Mouse (Mus musculus): Measurements from ENCODE around the gene Dmrt3. TPM values are rescaled to one million over a fixed set of nuclear protein-coding genes. Genes with fewer than 3 reads are reported as not detected.
A peak's percentile ranks its signal among the peaks of the same experiment; 100 is the strongest.

The Dmrt3 gene
- total and polyA plus RNA-seq, 2 experiments from 2014 or later = 1.5 to 2.1 TPM

- H3K27ac ChIP-seq (ENCODE audit: low read depth, low read length) = no peak overlapping the region
- WGBS = 50% methylated on average over 3 of the region's 3 CpGs
- no peak for ATAC-seq
- no peak overlapping the region for H3K9ac ChIP-seq
- H3K4me2 ChIP-seq (ENCODE audit: low read depth) = no peak overlapping the region
- H3K4me1 ChIP-seq (ENCODE audit: insufficient read depth) = no peaks in the 10 kb centered on the region
- H3K27me3 ChIP-seq (ENCODE audit: insufficient read depth, low read length) = peaks cover 47% of the 10 kb centered on the region
- DNase-seq = no peak
- H3K36me3 ChIP-seq (ENCODE audit: insufficient read depth) = no peaks in the 10 kb centered on the region
- H3K4me3 ChIP-seq (ENCODE audit: low read depth, low read length) = no peak overlapping the region
- TF ChIP-seq CTCF (IDR thresholded peaks at IDR 0.05; ENCODE audit: low read depth) = no peak
- no peaks in the 10 kb centered on the region for H3K9me3 ChIP-seq (ENCODE audit: low read length)
These were observed 12.3 kb upstream of the Dmrt3 start for GRCm38 (mm10) chr19:25597717-25598232.

DNA sequence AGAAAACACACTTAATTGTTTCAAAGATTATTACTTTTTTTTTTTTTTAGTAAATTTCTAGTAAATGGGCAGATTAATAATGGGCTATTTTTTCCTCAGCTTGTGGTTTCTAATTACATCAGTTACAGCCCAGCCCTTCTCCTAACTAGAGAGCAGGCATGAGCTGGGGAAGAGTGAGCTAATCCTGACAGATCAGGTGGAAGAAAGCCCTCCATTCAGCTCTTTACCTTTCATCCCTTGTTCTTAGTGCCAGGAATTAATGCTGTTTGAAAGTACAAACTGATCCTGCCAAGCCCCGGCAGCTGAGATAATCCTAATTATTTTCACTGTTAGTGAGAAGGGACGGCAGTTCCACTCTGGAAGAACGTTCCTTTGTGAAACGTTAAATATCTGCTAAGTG is 11.5 kb upstream of the Dmrt3 start:
- no peak for ATAC-seq
- 2% methylated on average over 4 of the region's 4 CpGs for WGBS
- no peak overlapping the region for H3K4me2 ChIP-seq (ENCODE audit: low read depth)
- no peak for TF ChIP-seq CTCF (IDR thresholded peaks at IDR 0.05; ENCODE audit: low read depth)
- H3K27me3 ChIP-seq (ENCODE audit: insufficient read depth, low read length) = peaks cover 56% of the 10 kb centered on the region
- DNase-seq = no peak
- no peaks in the 10 kb centered on the region for H3K36me3 ChIP-seq (ENCODE audit: insufficient read depth)
- no peak overlapping the region for H3K9ac ChIP-seq
- no peak overlapping the region for H3K27ac ChIP-seq (ENCODE audit: low read depth, low read length)
- H3K4me3 ChIP-seq (ENCODE audit: low read depth, low read length) = no peak overlapping the region
- H3K9me3 ChIP-seq (ENCODE audit: low read length) = no peaks in the 10 kb centered on the region
- no peaks in the 10 kb centered on the region for H3K4me1 ChIP-seq (ENCODE audit: insufficient read depth)

GRCm38 (mm10) chr19:25601966-25602365 is 8.1 kb upstream of the Dmrt3 start:
- ATAC-seq (no peak), DNase-seq (no peak)
- Histone ChIP-seq H3K4me3 (ENCODE audit: low read depth, low read length) (no peak overlapping the region), H3K9me3 (ENCODE audit: low read length) (no peaks in the 10 kb centered on the region), H3K27ac (ENCODE audit: low read depth, low read length) (no peak overlapping the region), H3K9ac (no peak overlapping the region), H3K4me1 (ENCODE audit: insufficient read depth) (peaks cover 4% of the 10 kb centered on the region; the same call in 1 of the 2 replicates), H3K36me3 (ENCODE audit: insufficient read depth) (no peaks in the 10 kb centered on the region), H3K4me2 (ENCODE audit: low read depth) (no peak overlapping the region), H3K27me3 (ENCODE audit: insufficient read depth, low read length) (peaks cover 82% of the 10 kb centered on the region)
- 5% methylated on average over 8 of the region's 8 CpGs for WGBS
- TF ChIP-seq CTCF (IDR thresholded peaks at IDR 0.05; ENCODE audit: low read depth) = no peak

GRCm38 (mm10) chr19:25607461-25608205 is 2.5 kb upstream of the Dmrt3 start:
- H3K9me3 ChIP-seq (ENCODE audit: low read length) = no peaks in the 10 kb centered on the region
- ATAC-seq = no peak
- H3K9ac ChIP-seq = no peak overlapping the region
- WGBS = under 1% methylated on average over 21 of the region's 21 CpGs
- H3K27ac ChIP-seq (ENCODE audit: low read depth, low read length) = no peak overlapping the region
- TF ChIP-seq CTCF (IDR thresholded peaks at IDR 0.05; ENCODE audit: low read depth) = no peak
- peaks cover 10% of the 10 kb centered on the region for H3K4me1 ChIP-seq (ENCODE audit: insufficient read depth)
- H3K4me2 ChIP-seq (ENCODE audit: low read depth) = no peak overlapping the region
- DNase-seq = peak; percentile 37
- no peak overlapping the region for H3K4me3 ChIP-seq (ENCODE audit: low read depth, low read length)
- no peaks in the 10 kb centered on the region for H3K36me3 ChIP-seq (ENCODE audit: insufficient read depth)
- peaks cover 79% of the 10 kb centered on the region for H3K27me3 ChIP-seq (ENCODE audit: insufficient read depth, low read length)

DNA sequence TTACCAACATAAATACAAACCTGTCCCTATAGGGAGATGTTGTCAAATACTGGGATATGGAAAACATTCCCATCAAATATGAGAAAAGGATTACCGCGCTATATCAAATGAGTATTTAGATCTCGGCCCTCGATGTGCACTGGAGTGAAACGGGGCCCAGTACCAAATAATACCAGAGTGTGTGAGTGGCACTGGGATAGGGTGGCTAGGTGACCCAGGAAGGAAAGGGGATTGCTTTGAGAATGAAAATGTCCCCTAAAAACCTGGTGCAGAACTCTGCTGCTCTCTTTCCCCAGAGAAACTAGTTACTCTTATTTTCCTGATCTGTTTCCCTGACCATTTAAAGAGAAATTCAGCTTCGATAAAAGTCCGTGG is 1.9 kb upstream of the Dmrt3 start:
- WGBS = 3% methylated on average over 7 of the region's 7 CpGs
- Histone ChIP-seq H3K27me3 (ENCODE audit: insufficient read depth, low read length) (peaks cover 79% of the 10 kb centered on the region), H3K9me3 (ENCODE audit: low read length) (no peaks in the 10 kb centered on the region), H3K36me3 (ENCODE audit: insufficient read depth) (no peaks in the 10 kb centered on the region), H3K4me3 (ENCODE audit: low read depth, low read length) (no peak overlapping the region), H3K9ac (no peak overlapping the region), H3K4me2 (ENCODE audit: low read depth) (no peak overlapping the region), H3K27ac (ENCODE audit: low read depth, low read length) (no peak overlapping the region), H3K4me1 (ENCODE audit: insufficient read depth) (peaks cover 10% of the 10 kb centered on the region)
- DNase-seq = peak; percentile 37
- no peak for ATAC-seq
- no peak for TF ChIP-seq CTCF (IDR thresholded peaks at IDR 0.05; ENCODE audit: low read depth)

GRCm38 (mm10) chr19:25608961-25609850 is 895 bp upstream of the Dmrt3 start:
- H3K4me3 ChIP-seq (ENCODE audit: low read depth, low read length) = no peak overlapping the region
- no peak overlapping the region for H3K9ac ChIP-seq
- H3K27me3 ChIP-seq (ENCODE audit: insufficient read depth, low read length) = peaks cover 78% of the 10 kb centered on the region
- DNase-seq (peak; percentile 72), ATAC-seq (no peak)
- H3K9me3 ChIP-seq (ENCODE audit: low read length) = no peaks in the 10 kb centered on the region
- H3K27ac ChIP-seq (ENCODE audit: low read depth, low read length) = no peak overlapping the region
- no peak for TF ChIP-seq CTCF (IDR thresholded peaks at IDR 0.05; ENCODE audit: low read depth)
- H3K4me2 ChIP-seq (ENCODE audit: low read depth) = no peak overlapping the region
- 5% methylated on average over 33 of the region's 33 CpGs for WGBS
- H3K36me3 ChIP-seq (ENCODE audit: insufficient read depth) = no peaks in the 10 kb centered on the region
- H3K4me1 ChIP-seq (ENCODE audit: insufficient read depth) = peaks cover 10% of the 10 kb centered on the region
